Mouse (Mus musculus) pancreas, adult 10 weeks (tissue): ENCODE measurements around the gene Vmn2r69. TPM values are rescaled to one million over a fixed set of nuclear protein-coding genes. Genes with fewer than 3 reads are reported as not detected.

ENCODE experiments used
- polyA plus RNA-seq: library from polyadenylated mRNA; stranded (reverse); fragments of 350-450 nt; fragmentation: Illumina TruSeq; extraction: RNeasy Lipid Tissue Mini Kit (QIAGEN cat#74804); gene quantifications from one replicate; pipeline ENCODE4 v1.2.3, GENCODE M21; 2015; ENCODE audit warnings: low read depth, low replicate concordance; ENCODE audit not compliant: insufficient read depth

The Vmn2r69 gene
- polyA plus RNA-seq = not detected

GRCm38 (mm10) chr7:85415820-85416219 lies at the start of gene Vmn2r69:
Vmn2r69 (minus strand) TSS chr7:85415920.

Other genes with a start within 250 kb of the Vmn2r69 start
- gene Vmn2r68, start 178.1 kb downstream of the Vmn2r69 start, polyA plus RNA-seq = not detected
- not detected for gene Vmn2r71, start 147.2 kb upstream of the Vmn2r69 start, polyA plus RNA-seq
- not detected for gene Vmn2r70, start 153.3 kb upstream of the Vmn2r69 start, polyA plus RNA-seq